Mouse (Mus musculus): ENCODE results near the gene Dock1. TPM values are rescaled to one million over a fixed set of nuclear protein-coding genes. Genes with fewer than 3 reads are reported as not detected.

Dock1 gene
- polyA plus RNA-seq, 1 experiment: 54.8 TPM

- Histone ChIP-seq H3K9me3 (replicated peaks; ENCODE audit: control insufficient read depth, insufficient read depth, low read length, poor library complexity, severe bottlenecking) (no peaks in the 10 kb centered on the region), H3K4me3 (ENCODE audit: low read depth, low read length) (no peak overlapping the region), H3K27ac (ENCODE audit: insufficient read depth, low read length) (no peak overlapping the region), H3K9ac (ENCODE audit: low read depth, poor library complexity, severe bottlenecking) (no peak overlapping the region), H3K36me3 (ENCODE audit: control insufficient read depth, insufficient read depth, low read length, poor library complexity, severe bottlenecking) (no peaks in the 10 kb centered on the region), H3K4me1 (ENCODE audit: control insufficient read depth, insufficient read depth, low read length) (no peaks in the 10 kb centered on the region), H3K27me3 (ENCODE audit: control insufficient read depth, insufficient read depth, low read length, poor library complexity, severe bottlenecking) (no peaks in the 10 kb centered on the region)
- no peak for TF ChIP-seq CTCF (IDR thresholded peaks at IDR 0.05; ENCODE audit: low read depth, low read length)
- TF ChIP-seq EP300 (IDR thresholded peaks at IDR 0.05; ENCODE audit: insufficient read depth, low read depth, low read length): no peak
- TF ChIP-seq POLR2A (IDR thresholded peaks at IDR 0.05; ENCODE audit: insufficient read depth, low read length): no peak
These were observed 153.4 kb downstream of the Dock1 start for GRCm38 (mm10) chr7:134823891-134824290.

GRCm38 (mm10) chr7:134840066-134840465 is 169.6 kb downstream of the Dock1 start:
- no peak for TF ChIP-seq CTCF (IDR thresholded peaks at IDR 0.05; ENCODE audit: low read depth, low read length)
- TF ChIP-seq EP300 (IDR thresholded peaks at IDR 0.05; ENCODE audit: insufficient read depth, low read depth, low read length): no peak
- TF ChIP-seq POLR2A (IDR thresholded peaks at IDR 0.05; ENCODE audit: insufficient read depth, low read length): no peak
- H3K27ac ChIP-seq (ENCODE audit: insufficient read depth, low read length): no peak overlapping the region
- H3K27me3 ChIP-seq (ENCODE audit: control insufficient read depth, insufficient read depth, low read length, poor library complexity, severe bottlenecking): no peaks in the 10 kb centered on the region
- H3K4me1 ChIP-seq (ENCODE audit: control insufficient read depth, insufficient read depth, low read length): no peaks in the 10 kb centered on the region
- no peaks in the 10 kb centered on the region for H3K36me3 ChIP-seq (ENCODE audit: control insufficient read depth, insufficient read depth, low read length, poor library complexity, severe bottlenecking)
- no peak overlapping the region for H3K4me3 ChIP-seq (ENCODE audit: low read depth, low read length)
- H3K9me3 ChIP-seq (replicated peaks; ENCODE audit: control insufficient read depth, insufficient read depth, low read length, poor library complexity, severe bottlenecking): no peaks in the 10 kb centered on the region
- no peak overlapping the region for H3K9ac ChIP-seq (ENCODE audit: low read depth, poor library complexity, severe bottlenecking)

- Histone ChIP-seq H3K9ac (ENCODE audit: low read depth, poor library complexity, severe bottlenecking) (no peak overlapping the region), H3K4me3 (ENCODE audit: low read depth, low read length) (no peak overlapping the region), H3K9me3 (replicated peaks; ENCODE audit: control insufficient read depth, insufficient read depth, low read length, poor library complexity, severe bottlenecking) (no peaks in the 10 kb centered on the region), H3K36me3 (ENCODE audit: control insufficient read depth, insufficient read depth, low read length, poor library complexity, severe bottlenecking) (no peaks in the 10 kb centered on the region), H3K4me1 (ENCODE audit: control insufficient read depth, insufficient read depth, low read length) (no peaks in the 10 kb centered on the region), H3K27me3 (ENCODE audit: control insufficient read depth, insufficient read depth, low read length, poor library complexity, severe bottlenecking) (no peaks in the 10 kb centered on the region), H3K27ac (ENCODE audit: insufficient read depth, low read length) (no peak overlapping the region)
- TF ChIP-seq POLR2A (IDR thresholded peaks at IDR 0.05; ENCODE audit: insufficient read depth, low read length): no peak
These were observed 172.3 kb downstream of the Dock1 start for GRCm38 (mm10) chr7:134842751-134843150.

DNA sequence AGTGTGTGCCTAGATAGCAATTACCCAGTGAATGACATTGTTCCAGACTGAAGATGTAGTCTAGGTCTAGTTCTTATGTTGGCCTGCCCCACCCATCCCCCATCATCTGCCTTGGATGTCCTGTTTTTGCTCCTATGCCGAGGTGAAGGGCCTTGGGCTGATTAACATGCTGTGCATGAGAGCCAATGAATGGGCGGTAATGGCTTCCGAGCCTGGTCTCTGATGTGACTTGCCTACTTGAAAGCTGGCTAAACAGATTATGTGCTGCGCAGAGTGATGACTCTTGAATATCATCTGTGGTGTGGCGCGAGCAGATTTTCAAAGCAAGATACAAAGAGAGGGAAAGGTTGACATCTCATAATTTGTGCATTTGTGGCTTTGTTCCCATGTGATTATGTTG is 191.5 kb downstream of the Dock1 start:
- TF ChIP-seq POLR2A (IDR thresholded peaks at IDR 0.05; ENCODE audit: insufficient read depth, low read length): no peak
- no peak for TF ChIP-seq CTCF (IDR thresholded peaks at IDR 0.05; ENCODE audit: low read depth, low read length)
- TF ChIP-seq EP300 (IDR thresholded peaks at IDR 0.05; ENCODE audit: insufficient read depth, low read depth, low read length): no peak
- Histone ChIP-seq H3K27ac (ENCODE audit: insufficient read depth, low read length) (no peak overlapping the region), H3K36me3 (ENCODE audit: control insufficient read depth, insufficient read depth, low read length, poor library complexity, severe bottlenecking) (no peaks in the 10 kb centered on the region), H3K9ac (ENCODE audit: low read depth, poor library complexity, severe bottlenecking) (no peak overlapping the region), H3K4me3 (ENCODE audit: low read depth, low read length) (no peak overlapping the region), H3K9me3 (replicated peaks; ENCODE audit: control insufficient read depth, insufficient read depth, low read length, poor library complexity, severe bottlenecking) (no peaks in the 10 kb centered on the region), H3K4me1 (ENCODE audit: control insufficient read depth, insufficient read depth, low read length) (no peaks in the 10 kb centered on the region), H3K27me3 (ENCODE audit: control insufficient read depth, insufficient read depth, low read length, poor library complexity, severe bottlenecking) (no peaks in the 10 kb centered on the region)

DNA sequence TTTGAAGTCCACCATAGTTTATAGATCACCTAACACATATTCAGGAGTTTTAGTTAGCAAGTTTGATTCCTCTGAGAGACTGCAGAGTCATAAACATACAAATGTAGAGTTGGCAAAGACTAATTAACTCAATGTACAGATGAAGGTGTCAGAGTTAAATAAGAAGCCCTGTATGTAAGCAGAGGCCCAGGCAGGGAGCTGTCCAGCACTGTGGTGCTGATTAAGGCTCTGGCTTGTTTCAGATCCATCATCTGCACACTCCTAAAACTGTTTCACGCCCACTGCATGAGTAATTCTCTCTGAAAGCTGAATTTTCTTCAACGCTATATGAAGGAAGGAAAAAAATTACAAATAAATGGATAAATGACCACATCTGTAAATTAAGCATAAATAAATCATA is 193.7 kb downstream of the Dock1 start:
- Histone ChIP-seq H3K9ac (ENCODE audit: low read depth, poor library complexity, severe bottlenecking) (no peak overlapping the region), H3K9me3 (replicated peaks; ENCODE audit: control insufficient read depth, insufficient read depth, low read length, poor library complexity, severe bottlenecking) (no peaks in the 10 kb centered on the region), H3K4me1 (ENCODE audit: control insufficient read depth, insufficient read depth, low read length) (no peaks in the 10 kb centered on the region), H3K27me3 (ENCODE audit: control insufficient read depth, insufficient read depth, low read length, poor library complexity, severe bottlenecking) (no peaks in the 10 kb centered on the region), H3K4me3 (ENCODE audit: low read depth, low read length) (no peak overlapping the region), H3K27ac (ENCODE audit: insufficient read depth, low read length) (no peak overlapping the region), H3K36me3 (ENCODE audit: control insufficient read depth, insufficient read depth, low read length, poor library complexity, severe bottlenecking) (no peaks in the 10 kb centered on the region)
- TF ChIP-seq CTCF (IDR thresholded peaks at IDR 0.05; ENCODE audit: low read depth, low read length): no peak

GRCm38 (mm10) chr7:134872511-134872910 is 202.1 kb downstream of the Dock1 start:
- peaks cover 2% of the 10 kb centered on the region for H3K4me1 ChIP-seq (ENCODE audit: control insufficient read depth, insufficient read depth, low read length)
- no peak for TF ChIP-seq CTCF (IDR thresholded peaks at IDR 0.05; ENCODE audit: low read depth, low read length)
- no peak for TF ChIP-seq EP300 (IDR thresholded peaks at IDR 0.05; ENCODE audit: insufficient read depth, low read depth, low read length)
- no peak for TF ChIP-seq POLR2A (IDR thresholded peaks at IDR 0.05; ENCODE audit: insufficient read depth, low read length)
- H3K27me3 ChIP-seq (ENCODE audit: control insufficient read depth, insufficient read depth, low read length, poor library complexity, severe bottlenecking): no peaks in the 10 kb centered on the region
- H3K36me3 ChIP-seq (ENCODE audit: control insufficient read depth, insufficient read depth, low read length, poor library complexity, severe bottlenecking): no peaks in the 10 kb centered on the region; the same call in 1 of the 2 replicates
- H3K9ac ChIP-seq (ENCODE audit: low read depth, poor library complexity, severe bottlenecking): no peak overlapping the region
- H3K27ac ChIP-seq (ENCODE audit: insufficient read depth, low read length): no peak overlapping the region; the same call in 1 of the 2 replicates
- no peaks in the 10 kb centered on the region for H3K9me3 ChIP-seq (replicated peaks; ENCODE audit: control insufficient read depth, insufficient read depth, low read length, poor library complexity, severe bottlenecking)
- no peak overlapping the region for H3K4me3 ChIP-seq (ENCODE audit: low read depth, low read length)
